ENCODE assay signal across 8 mouse cellular contexts in genomic region chr4:147903601-147904000, GRCm38 (mm10). TPM values are rescaled to one million over a fixed set of nuclear protein-coding genes. Genes with fewer than 3 reads are reported as not detected.
DNase-seq lines count a peak whose midpoint lies in the region; ATAC-seq and TF ChIP-seq lines count a peak whose summit lies in the region.

No protein-coding gene starts in this region.

- 55% methylated on average over 3 of the region's 3 CpGs for WGBS in cerebellum, adult 2 months
- WGBS in forebrain, embryonic 16.5 days = 79% methylated on average over 3 of the region's 3 CpGs
- 60% methylated on average over 3 of the region's 3 CpGs for WGBS in liver, embryonic 15.5 days (ENCODE audit: insufficient replicate concordance)

- H3K9ac ChIP-seq in forebrain, embryonic 16.5 days (replicated peaks; ENCODE audit: low read depth, low read length) = peak overlapping the region; percentile 85; the same call in 1 of the 2 replicates
- peak overlapping the region; percentile 87 for H3K9ac ChIP-seq in liver, embryonic 15.5 days

- no peak for DNase-seq in cerebellum, adult 2 months
- DNase-seq in cerebellum, postnatal 4 days (ENCODE audit: low spot score in 2 of 2) = no peak
- no peak for DNase-seq in right cerebral cortex, postnatal 4 days
- DNase-seq in thymus, postnatal 0 days (ENCODE audit: low spot score) = no peak
- no peak for DNase-seq in kidney, postnatal 25 days

- no peaks in the 10 kb centered on the region for H3K9me3 ChIP-seq in E14TG2a.4 (ENCODE audit: low read length)
- H3K9me3 ChIP-seq in forebrain, embryonic 16.5 days (ENCODE audit: control insufficient read depth, low read length) = no peaks in the 10 kb centered on the region
- H3K9me3 ChIP-seq in liver, embryonic 15.5 days (replicated peaks) = no peaks in the 10 kb centered on the region

- no peak for TF ChIP-seq POLR2A in cerebellum, adult 2 months (IDR thresholded peaks at IDR 0.05; ENCODE audit: borderline replicate concordance, insufficient read depth, low read length)

- H3K4me2 ChIP-seq in forebrain, embryonic 16.5 days (ENCODE audit: low read length) = peak overlapping the region; percentile 63
- peak overlapping the region; percentile 81 for H3K4me2 ChIP-seq in liver, embryonic 15.5 days

- no peak for ATAC-seq in forebrain, embryonic 16.5 days
- no peak for ATAC-seq in liver, embryonic 15.5 days (ENCODE audit: insufficient read depth)

- H3K27me3 ChIP-seq in cerebellum, adult 2 months (ENCODE audit: control insufficient read depth, insufficient read depth, low read length) = no peaks in the 10 kb centered on the region
- H3K27me3 ChIP-seq in E14TG2a.4 (ENCODE audit: insufficient read depth, low read length) = no peaks in the 10 kb centered on the region
- no peaks in the 10 kb centered on the region for H3K27me3 ChIP-seq in forebrain, embryonic 16.5 days (replicated peaks; ENCODE audit: control insufficient read depth, insufficient read depth, low read length)
- no peaks in the 10 kb centered on the region for H3K27me3 ChIP-seq in liver, embryonic 15.5 days

- no peak for TF ChIP-seq CTCF in cerebellum, adult 2 months (IDR thresholded peaks at IDR 0.05; ENCODE audit: borderline replicate concordance, insufficient read depth, low read depth, low read length)
- TF ChIP-seq CTCF in E14TG2a.4 (conservative IDR thresholded peaks at IDR 0.05; ENCODE audit: low read length) = no peak

- H3K4me1 ChIP-seq in cerebellum, adult 2 months (ENCODE audit: control insufficient read depth, insufficient read depth, low read length) = peaks cover 14% of the 10 kb centered on the region
- peaks cover 23% of the 10 kb centered on the region for H3K4me1 ChIP-seq in E14TG2a.4 (replicated peaks; ENCODE audit: low read depth, low read length)
- peaks cover 10% of the 10 kb centered on the region for H3K4me1 ChIP-seq in forebrain, embryonic 16.5 days (replicated peaks; ENCODE audit: control insufficient read depth, insufficient read depth, low read length)
- peaks cover 25% of the 10 kb centered on the region for H3K4me1 ChIP-seq in liver, embryonic 15.5 days (replicated peaks)

- H3K36me3 ChIP-seq in E14TG2a.4 (ENCODE audit: insufficient read depth, low read length) = peaks cover 44% of the 10 kb centered on the region
- peaks cover 9% of the 10 kb centered on the region for H3K36me3 ChIP-seq in forebrain, embryonic 16.5 days (ENCODE audit: control insufficient read depth, insufficient read depth)
- peaks cover 32% of the 10 kb centered on the region for H3K36me3 ChIP-seq in liver, embryonic 15.5 days (replicated peaks)

- H3K27ac ChIP-seq in cerebellum, adult 2 months (ENCODE audit: insufficient read depth, low read length) = no peak overlapping the region
- no peak overlapping the region for H3K27ac ChIP-seq in forebrain, embryonic 16.5 days (ENCODE audit: low read length)
- peak overlapping the region; percentile 86; the same call in 1 of the 2 replicates for H3K27ac ChIP-seq in liver, embryonic 15.5 days (replicated peaks)

- H3K4me3 ChIP-seq in cerebellum, adult 2 months (replicated peaks; ENCODE audit: insufficient read depth, low read depth, low read length) = peak overlapping the region; percentile 100
- peak overlapping the region; percentile 96 for H3K4me3 ChIP-seq in E14TG2a.4 (replicated peaks; ENCODE audit: low read length)
- peak overlapping the region; percentile 86 for H3K4me3 ChIP-seq in forebrain, embryonic 16.5 days (replicated peaks; ENCODE audit: low read length)
- peak overlapping the region; percentile 94 for H3K4me3 ChIP-seq in liver, embryonic 15.5 days (replicated peaks)

RNA-seq across cellular contexts. Expression of gene Mfn2, which starts 0.9 kb away (rescaled TPM):
- polyA plus RNA-seq in cerebellum, adult 2 months (2012; rRNA removed) = 112 and 113 TPM in 2 replicates
- polyA plus RNA-seq in forebrain, embryonic 16.5 days (2015; fragmentation: Nextera tagmentation; extraction: Ambion mirVana) = 82.4 and 90.7 TPM in 2 replicates
- 15.5 and 15.6 TPM in 2 replicates for polyA plus RNA-seq in liver, embryonic 15.5 days (2015; fragmentation: Nextera tagmentation; extraction: Ambion mirVana)
- 18.2 and 18.8 TPM in 2 replicates for polyA plus RNA-seq in thymus, postnatal 0 days (2015; fragmentation: Nextera tagmentation; extraction: Ambion mirVana)

RNA-seq across cellular contexts. Expression of gene Plod1, which starts 33.0 kb away (rescaled TPM):
- polyA plus RNA-seq in cerebellum, adult 2 months (2012; rRNA removed) = 33.0 and 36.0 TPM in 2 replicates
- 16.3 and 18.1 TPM in 2 replicates for polyA plus RNA-seq in forebrain, embryonic 16.5 days (2015; fragmentation: Nextera tagmentation; extraction: Ambion mirVana)
- polyA plus RNA-seq in liver, embryonic 15.5 days (2015; fragmentation: Nextera tagmentation; extraction: Ambion mirVana) = 29.0 and 30.6 TPM in 2 replicates
- 11.4 TPM in 2 replicates for polyA plus RNA-seq in thymus, postnatal 0 days (2015; fragmentation: Nextera tagmentation; extraction: Ambion mirVana)

RNA-seq across cellular contexts. Expression of gene Fv1, which starts 34.8 kb away (rescaled TPM):
- 8.6 and 8.7 TPM in 2 replicates for polyA plus RNA-seq in cerebellum, adult 2 months (2012; rRNA removed)
- 12.9 and 14.3 TPM in 2 replicates for polyA plus RNA-seq in forebrain, embryonic 16.5 days (2015; fragmentation: Nextera tagmentation; extraction: Ambion mirVana)
- 2.1 TPM in 2 replicates for polyA plus RNA-seq in liver, embryonic 15.5 days (2015; fragmentation: Nextera tagmentation; extraction: Ambion mirVana)
- 4.7 and 4.9 TPM in 2 replicates for polyA plus RNA-seq in thymus, postnatal 0 days (2015; fragmentation: Nextera tagmentation; extraction: Ambion mirVana)

RNA-seq across cellular contexts. Expression of gene Miip, which starts 35.0 kb away (rescaled TPM):
- polyA plus RNA-seq in cerebellum, adult 2 months (2012; rRNA removed) = 58.6 and 59.9 TPM in 2 replicates
- 52.6 and 63.1 TPM in 2 replicates for polyA plus RNA-seq in forebrain, embryonic 16.5 days (2015; fragmentation: Nextera tagmentation; extraction: Ambion mirVana)
- polyA plus RNA-seq in liver, embryonic 15.5 days (2015; fragmentation: Nextera tagmentation; extraction: Ambion mirVana) = 29.3 and 36.1 TPM in 2 replicates
- 73.5 and 88.4 TPM in 2 replicates for polyA plus RNA-seq in thymus, postnatal 0 days (2015; fragmentation: Nextera tagmentation; extraction: Ambion mirVana)

RNA-seq across cellular contexts. Expression of gene 2510039O18Rik, which starts 37.1 kb away (rescaled TPM):
- 34.1 and 34.5 TPM in 2 replicates for polyA plus RNA-seq in cerebellum, adult 2 months (2012; rRNA removed)
- polyA plus RNA-seq in forebrain, embryonic 16.5 days (2015; fragmentation: Nextera tagmentation; extraction: Ambion mirVana) = 10.0 and 11.2 TPM in 2 replicates
- 7.8 and 8.9 TPM in 2 replicates for polyA plus RNA-seq in liver, embryonic 15.5 days (2015; fragmentation: Nextera tagmentation; extraction: Ambion mirVana)
- polyA plus RNA-seq in thymus, postnatal 0 days (2015; fragmentation: Nextera tagmentation; extraction: Ambion mirVana) = 21.8 and 28.9 TPM in 2 replicates
